Mouse (Mus musculus): Measurements from ENCODE around the gene Tgfbr1.

DNA sequence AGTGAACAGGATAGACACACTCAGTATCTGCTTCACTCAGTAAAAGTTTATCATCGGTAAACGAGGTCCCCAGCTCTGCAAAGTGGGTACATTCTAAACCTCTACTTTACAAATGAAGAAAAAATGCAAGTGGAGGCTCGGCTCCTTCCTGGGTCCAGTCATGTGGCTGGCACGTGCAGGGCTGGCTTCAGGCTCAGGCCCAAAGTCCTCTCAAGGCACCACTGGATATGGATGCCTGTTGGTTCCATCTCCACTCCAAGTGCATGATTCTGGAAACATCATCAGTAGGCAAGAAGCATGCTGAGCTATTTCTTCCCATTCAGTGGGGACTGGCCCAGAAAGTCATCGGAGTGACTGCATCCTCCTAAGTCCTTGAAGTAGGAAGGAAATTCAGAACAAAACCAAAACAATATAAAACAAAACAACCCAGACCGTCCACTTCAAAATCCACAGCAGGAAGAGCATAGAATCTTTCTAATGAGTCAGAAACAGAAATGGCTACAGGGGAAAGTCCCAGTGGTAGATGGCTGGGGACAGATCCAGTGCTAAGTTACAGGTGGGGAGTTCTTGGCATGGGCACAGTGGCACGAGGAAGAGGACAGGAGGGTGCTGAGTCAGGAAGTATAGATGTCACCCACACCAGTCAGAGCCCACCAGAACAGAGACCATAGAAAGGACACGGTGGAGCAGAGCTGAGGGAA is 39.2 kb upstream of the Tgfbr1 start:
- TF ChIP-seq POLR2A (IDR thresholded peaks at IDR 0.05; ENCODE audit: control insufficient read depth, extremely low read depth, insufficient read depth, low read length, poor library complexity), result no peak
- no peak for TF ChIP-seq CTCF (IDR thresholded peaks at IDR 0.05; ENCODE audit: borderline replicate concordance, control insufficient read depth, extremely low read depth, insufficient read depth, low read length, poor library complexity)

All from thymus, adult 2 months (tissue).